Mouse (Mus musculus): ENCODE data around the gene Vmp1.

GRCm38 (mm10) chr11:86724982-86725381, 41.3 kb upstream of the Vmp1 start:
- TF ChIP-seq POLR2A (IDR thresholded peaks at IDR 0.05; ENCODE audit: borderline replicate concordance, extremely low read depth, insufficient read depth, insufficient read length, poor library complexity, severe bottlenecking): no peak
- no peak for TF ChIP-seq CTCF (IDR thresholded peaks at IDR 0.05; ENCODE audit: borderline replicate concordance, extremely low read depth, insufficient read depth, insufficient read length)

Data from brain, embryonic 14.5 days (tissue).